Mouse (Mus musculus): Measurements from ENCODE around the gene Gm36079.
"Not testable (repeated sequence)": the region's sequence is repeated elsewhere in the genome, so short reads cannot be mapped to it uniquely, and the experiment has no call there.

Gene Gm36079

DNA sequence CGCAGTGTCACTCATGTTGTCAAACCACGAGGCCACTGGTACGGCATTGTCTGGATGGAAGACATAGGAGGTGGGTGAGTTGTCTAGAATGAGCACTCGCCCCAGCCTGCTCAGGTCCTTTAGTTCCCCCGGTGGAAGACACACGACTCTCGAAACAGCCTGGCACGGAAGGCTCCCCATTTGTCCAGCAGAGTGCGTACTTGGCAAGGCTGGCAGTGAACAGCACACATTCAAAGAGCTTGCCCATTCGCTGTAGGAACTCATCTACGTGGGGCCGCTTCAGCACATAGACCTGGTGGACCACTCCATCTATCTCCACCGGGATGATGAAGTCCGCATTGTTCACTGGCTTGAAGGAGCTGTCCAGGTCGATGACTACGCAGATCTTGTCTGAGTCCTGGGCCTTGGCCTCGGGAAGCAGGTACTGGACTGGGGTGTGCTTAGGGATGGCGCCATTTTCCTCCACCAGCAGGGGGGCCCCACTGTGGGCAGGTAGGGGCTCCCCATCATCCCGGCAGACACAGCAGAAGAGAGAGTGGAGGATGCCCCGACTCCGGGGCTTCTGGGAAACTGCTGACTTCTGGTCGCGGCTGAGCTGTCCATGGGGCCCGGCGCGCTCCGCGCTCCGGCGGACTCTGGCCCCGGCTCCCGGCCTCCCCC, 11.3 kb downstream of the Gm36079 start:
- not testable (repeated sequence) for DNase-seq (ENCODE audit: low read depth)

DNA sequence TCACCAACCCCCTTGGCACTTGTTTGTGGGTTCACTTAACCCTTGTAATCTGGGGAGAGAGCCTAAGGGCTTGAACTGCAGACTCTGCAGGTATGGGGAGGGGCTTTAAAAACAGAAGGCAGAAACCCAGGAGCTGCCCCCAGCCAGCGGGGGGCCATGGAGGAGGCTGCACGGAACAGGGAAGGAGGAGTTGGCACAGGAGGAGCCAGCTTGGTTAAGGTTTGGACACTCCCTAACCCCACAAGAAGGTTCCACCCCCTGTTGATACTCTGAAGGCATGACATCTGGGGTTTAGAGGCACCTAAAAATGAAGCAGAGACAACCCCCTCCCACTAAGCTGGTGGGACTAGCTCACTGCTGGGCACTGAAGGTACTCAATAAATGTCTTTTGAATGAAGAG, 12.8 kb downstream of the Gm36079 start:
- DNase-seq (ENCODE audit: low read depth): not testable (repeated sequence)

DNA sequence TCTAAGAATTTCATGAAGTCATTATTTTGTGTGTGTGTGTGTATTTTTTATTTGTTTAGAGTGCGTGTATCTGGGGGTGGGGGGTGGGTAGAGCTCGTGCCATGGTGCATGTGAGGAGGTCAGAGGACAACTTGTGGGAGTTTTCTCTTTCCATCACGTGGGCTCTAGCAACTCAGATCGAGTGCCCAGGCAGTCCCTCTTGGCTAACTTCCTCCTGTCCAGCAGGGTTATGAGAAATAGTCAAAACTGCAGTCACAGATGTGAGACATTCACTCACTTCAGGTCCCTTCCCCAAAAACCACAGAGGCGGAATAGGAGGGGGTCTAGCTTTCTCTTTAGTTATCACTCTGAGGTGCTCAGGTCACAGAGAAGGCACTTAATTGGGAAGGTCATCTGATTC, 13.3 kb downstream of the Gm36079 start:
- not testable (repeated sequence) for DNase-seq (ENCODE audit: low read depth)

DNA sequence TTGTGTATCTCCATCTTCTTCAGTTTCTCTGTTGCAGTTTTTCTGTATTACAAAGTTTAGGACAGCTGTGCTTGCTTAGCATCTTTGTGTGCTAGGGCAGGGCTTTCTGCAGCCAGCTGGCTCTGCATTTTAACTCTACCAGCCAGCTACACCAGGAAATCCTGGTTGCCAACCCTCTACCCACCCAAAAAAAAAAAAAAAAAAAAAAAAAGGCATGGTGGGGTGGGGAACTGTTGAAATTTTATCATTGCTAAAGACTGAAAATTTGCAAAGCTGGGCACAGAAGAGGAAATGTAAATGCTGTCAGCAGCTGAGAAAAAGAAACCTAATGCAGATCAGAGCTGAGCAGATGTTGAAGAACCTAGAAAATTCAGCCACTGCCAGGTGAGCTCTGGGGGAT, 16.7 kb downstream of the Gm36079 start:
- not testable (repeated sequence) for DNase-seq (ENCODE audit: low read depth)

DNA sequence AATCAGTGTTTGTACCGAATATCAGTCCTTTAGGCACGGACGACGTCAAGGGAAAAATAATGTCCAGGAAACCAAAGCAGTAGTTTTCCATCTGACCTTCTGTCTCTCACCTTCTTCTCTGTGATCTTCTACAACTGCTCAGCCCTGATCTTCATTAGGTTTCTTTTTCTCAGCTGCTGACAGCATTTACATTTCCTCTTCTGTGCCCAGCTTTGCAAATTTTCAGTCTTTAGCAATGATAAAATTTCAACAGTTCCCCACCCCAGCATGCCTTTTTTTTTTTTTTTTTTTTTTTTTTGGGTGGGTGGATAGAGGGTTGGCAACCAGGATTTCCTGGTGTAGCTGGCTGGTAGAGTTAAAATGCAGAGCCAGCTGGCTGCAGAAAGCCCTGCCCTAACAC, 27.6 kb downstream of the Gm36079 start:
- not testable (repeated sequence) for DNase-seq (ENCODE audit: low read depth)

DNA sequence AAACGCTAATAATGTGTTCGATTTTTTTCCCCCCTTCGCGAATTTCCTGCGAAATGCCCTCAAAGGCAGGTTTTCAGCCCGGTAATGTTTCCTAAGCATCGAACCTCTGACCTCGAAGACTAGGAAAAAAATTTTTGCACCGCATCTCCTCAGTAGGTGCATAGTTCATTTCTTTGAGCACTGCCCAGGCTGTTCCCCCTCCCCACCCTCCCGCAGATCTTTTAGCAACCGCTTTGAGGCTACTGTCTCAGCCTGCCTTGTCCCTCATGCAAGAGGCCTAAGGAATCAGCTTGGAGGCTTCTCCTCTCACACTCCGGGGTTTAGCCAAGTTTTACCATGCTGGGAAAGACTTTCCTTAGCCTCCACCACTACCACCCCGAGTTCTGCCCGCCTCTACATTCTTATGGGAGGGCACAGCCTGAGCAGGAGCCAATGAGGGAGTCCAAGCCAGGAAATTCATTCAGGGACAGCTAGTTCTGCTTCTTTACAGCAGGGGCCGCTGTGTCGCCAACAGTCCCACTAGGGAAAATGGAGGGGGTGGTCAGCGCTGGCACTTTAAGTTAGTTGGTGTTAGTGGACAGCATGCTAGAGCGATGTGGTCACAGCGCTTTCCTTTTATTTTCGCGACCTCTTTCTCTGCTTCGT, 28.2 kb downstream of the Gm36079 start:
- DNase-seq (ENCODE audit: low read depth): not testable (repeated sequence)

DNA sequence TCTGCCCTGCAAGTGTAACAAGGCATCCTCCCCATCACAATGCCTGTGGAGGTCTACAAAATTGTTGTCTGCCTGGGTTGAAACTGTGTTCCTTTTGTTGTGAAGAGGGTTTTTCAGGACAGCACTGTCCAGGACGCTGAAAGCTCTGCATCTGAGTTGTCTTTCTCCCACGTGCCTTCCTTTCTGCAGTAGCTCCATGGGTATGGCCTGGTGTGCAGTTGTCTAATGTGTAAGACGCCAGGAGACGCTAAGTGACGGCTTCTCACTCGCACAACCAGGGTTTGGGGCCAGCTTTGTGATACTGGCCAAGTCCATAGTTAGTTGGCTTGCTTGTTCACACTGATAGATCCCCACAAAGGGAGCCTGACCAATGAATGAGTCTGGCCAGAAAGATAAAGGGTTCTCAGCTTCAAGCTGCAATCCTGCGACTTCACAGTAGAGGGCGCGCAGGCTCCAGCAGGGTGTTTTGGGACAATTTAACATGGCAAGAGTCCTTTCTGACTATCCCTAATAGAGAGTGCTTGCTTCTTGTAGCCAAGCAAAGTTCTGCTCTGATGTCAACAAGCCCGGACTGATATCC, 34.8 kb downstream of the Gm36079 start:
- not testable (repeated sequence) for DNase-seq (ENCODE audit: low read depth)

DNA sequence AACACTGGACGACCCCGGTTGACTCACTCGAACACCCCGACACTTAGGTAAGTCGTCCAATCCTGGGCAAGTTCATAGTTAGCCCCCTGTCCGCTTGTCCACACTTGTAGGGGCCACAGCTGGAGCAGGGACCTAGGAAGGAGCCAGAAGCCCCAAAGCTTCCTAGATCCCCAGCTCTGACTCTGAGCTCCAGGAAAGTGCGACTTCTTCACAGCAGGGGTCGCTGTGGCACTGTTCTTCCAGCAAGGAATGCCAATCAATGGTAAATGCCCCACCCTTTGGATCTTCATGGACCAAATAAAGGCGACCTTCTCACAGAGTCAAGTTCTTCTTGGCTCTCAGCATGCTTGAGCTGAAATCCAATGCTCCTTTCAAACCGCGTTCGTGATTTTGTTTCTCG, 35.5 kb downstream of the Gm36079 start:
- DNase-seq (ENCODE audit: low read depth): not testable (repeated sequence)

All from c-Kit-positive CD71-negative TER-119-negative erythroid progenitor cells, embryonic 14.5 days (primary cell).